ENCODE assay signal across 9 mouse cellular contexts in genomic region chr7:6526141-6526540, GRCm38 (mm10). TPM values are rescaled to one million over a fixed set of nuclear protein-coding genes. Genes with fewer than 3 reads are reported as not detected.
A peak's percentile ranks its signal among the peaks of the same experiment; 100 is the strongest.
DNase-seq lines count a peak whose midpoint lies in the region.
"Had no signal": no experiment of that assay in that cellular context is flagged by ENCODE, and none has a peak within 500 bp of the region (broad histone marks: within the 10 kb centered on the region; RNA-seq: fewer than 3 reads in every experiment).

No protein-coding gene starts in this region.

- peak; percentile 3 for DNase-seq in layer of hippocampus, adult 11-12 months (ENCODE audit: low spot score)
- no peak for DNase-seq in layer of hippocampus, postnatal 36 days
- peak; percentile 32 for DNase-seq in 3T3-L1 (ENCODE audit: low read depth, low spot score)
- DNase-seq in 416B (ENCODE audit: low read depth) = peak; percentile 11
- peak; percentile 16 for DNase-seq in c-Kit-positive CD71-positive TER-119-positive erythroid progenitor cells, embryonic 14.5 days (ENCODE audit: low spot score)
- no peak for DNase-seq in urinary bladder, postnatal 10 days (ENCODE audit: low spot score)
- DNase-seq in adrenal gland, adult (ENCODE audit: inconsistent age in 2 of 2, low spot score in 1 of 2) = no peak
- DNase-seq in urinary bladder, postnatal 14 days (ENCODE audit: low spot score) = no peak
- DNase-seq: cerebellum, adult 8-10 months had no signal

RNA-seq across cellular contexts. Expression of gene Olfr1349, which starts 3.4 kb away (rescaled TPM):
- not detected for total RNA-seq in layer of hippocampus, postnatal 36 days (2021)

RNA-seq across cellular contexts. Expression of gene Olfr1348, which starts 17.6 kb away (rescaled TPM):
- not detected for total RNA-seq in layer of hippocampus, postnatal 36 days (2021)

RNA-seq across cellular contexts. Expression of gene Olfr1347, which starts 26.6 kb away (rescaled TPM):
- not detected for total RNA-seq in layer of hippocampus, postnatal 36 days (2021)

RNA-seq across cellular contexts. Expression of gene Olfr1350, which starts 38.5 kb away (rescaled TPM):
- total RNA-seq in layer of hippocampus, postnatal 36 days (2021) = not detected

RNA-seq across cellular contexts. Expression of gene Olfr5, which starts 39.4 kb away (rescaled TPM):
- total RNA-seq in layer of hippocampus, postnatal 36 days (2021) = not detected

Comparison
In these comparisons a context has a peak if more than half of its experiments do, and no peak if none do; other contexts are left out.
1. DNase-seq: peak in layer of hippocampus, adult 11-12 months (single experiment), 3T3-L1 (single experiment), 416B (single experiment) and c-Kit-positive CD71-positive TER-119-positive erythroid progenitor cells, embryonic 14.5 days (single experiment); none in layer of hippocampus, postnatal 36 days (0 of 2), urinary bladder, postnatal 10 days (single experiment), adrenal gland, adult (0 of 2) and urinary bladder, postnatal 14 days (single experiment).